Mouse (Mus musculus) testis, adult 2 months (tissue): ENCODE results near the gene Rec8. TPM values are rescaled to one million over a fixed set of nuclear protein-coding genes. Genes with fewer than 3 reads are reported as not detected.

Experiments used
- H3K27ac ChIP-seq: fragments of 200-500 bp; 2 replicates; pipeline ENCODE4 v1.5.1; 2012; ENCODE audit warnings: low read depth, low read length; ENCODE audit not compliant: control insufficient read depth, insufficient read depth
- H3K27me3 ChIP-seq: fragments of 200-500 bp; 2 replicates; pipeline ENCODE4 v1.6.1; 2012; ENCODE audit warnings: mild to moderate bottlenecking, low read length, moderate library complexity; ENCODE audit not compliant: control insufficient read depth, insufficient read depth
- H3K36me3 ChIP-seq: fragments of 200-500 bp; 2 replicates; pipeline ENCODE4 v1.6.1; 2012; ENCODE audit warnings: mild to moderate bottlenecking, low read length; ENCODE audit not compliant: control insufficient read depth, insufficient read depth
- H3K4me1 ChIP-seq: fragments of 200-500 bp; 2 replicates; pipeline ENCODE4 v1.6.1; 2012; ENCODE audit warnings: low read length; ENCODE audit not compliant: control insufficient read depth, insufficient read depth
- H3K4me3 ChIP-seq: fragments of 200-500 bp; 2 replicates; pipeline ENCODE4 v1.5.1; 2012; ENCODE audit warnings: low read depth, mild to moderate bottlenecking, low read length, moderate library complexity, mixed read lengths; ENCODE audit not compliant: control insufficient read depth
- CTCF ChIP-seq: fragments of 200-500 bp; IDR thresholded peaks from 2 replicates; pipeline ENCODE4 v1.5.1; 2012; ENCODE audit warnings: low read depth, mild to moderate bottlenecking, inconsistent platforms, low read length, moderate library complexity; ENCODE audit not compliant: control insufficient read depth, insufficient read depth, insufficient replicate concordance
- POLR2A ChIP-seq: fragments of 200-500 bp; IDR thresholded peaks from 2 replicates; pipeline ENCODE4 v1.6.1; 2012; ENCODE audit warnings: low read depth, mild to moderate bottlenecking, inconsistent platforms, low read length, moderate library complexity; ENCODE audit not compliant: control insufficient read depth
- polyA plus RNA-seq: library from polyadenylated mRNA; depleted of rRNA; stranded (reverse); fragments of >200 nt; gene quantifications from 2 replicates; pipeline ENCODE4 v1.2.3, GENCODE M21; 2012

The Rec8 gene
- polyA plus RNA-seq, 1 experiment = 65.8 TPM

- no peak for TF ChIP-seq POLR2A
- TF ChIP-seq CTCF = no peak
- Histone ChIP-seq H3K4me3 (peak overlapping the region; percentile 73), H3K4me1 (peaks cover 9% of the 10 kb centered on the region), H3K36me3 (0 out of 2 replicates have a peak, but pooled peaks cover 1% of the 10 kb centered on the region), H3K27me3 (no peaks in the 10 kb centered on the region), H3K27ac (peak overlapping the region; percentile 32)
These were observed 26.5 kb downstream of the Rec8 start for GRCm38 (mm10) chr14:55644261-55644888.

GRCm38 (mm10) chr14:55649884-55650283 is 32.0 kb downstream of the Rec8 start, which contains the start of gene Tssk4:
Tssk4 (plus strand) TSS chr14:55650184.
- Histone ChIP-seq H3K36me3 (no peaks in the 10 kb centered on the region), H3K27ac (no peak within 1 kb of the TSS), H3K4me1 (peaks cover 1% of the 10 kb centered on the region; the same call in 1 of the 2 replicates), H3K27me3 (no peaks in the 10 kb centered on the region), H3K4me3 (peak within 1 kb of the TSS; percentile 82)
- TF ChIP-seq POLR2A (peak; percentile 24; the same call in 1 of the 2 replicates), CTCF (no peak)

- Histone ChIP-seq H3K27ac (no peak overlapping the region), H3K4me3 (peak overlapping the region; percentile 82), H3K27me3 (no peaks in the 10 kb centered on the region), H3K4me1 (no peaks in the 10 kb centered on the region), H3K36me3 (no peaks in the 10 kb centered on the region)
- TF ChIP-seq POLR2A = no peak
- no peak for TF ChIP-seq CTCF
These were observed 33.7 kb downstream of the Rec8 start for GRCm38 (mm10) chr14:55651528-55651927.

GRCm38 (mm10) chr14:55656935-55657334 is 39.1 kb downstream of the Rec8 start:
- peaks cover 5% of the 10 kb centered on the region for H3K4me1 ChIP-seq
- no peak overlapping the region for H3K27ac ChIP-seq
- H3K27me3 ChIP-seq = no peaks in the 10 kb centered on the region
- H3K4me3 ChIP-seq = no peak overlapping the region
- TF ChIP-seq POLR2A = no peak
- TF ChIP-seq CTCF = no peak
- H3K36me3 ChIP-seq = no peaks in the 10 kb centered on the region

- Histone ChIP-seq H3K36me3 (no peaks in the 10 kb centered on the region; the same call in 1 of the 2 replicates), H3K27ac (no peak overlapping the region), H3K4me1 (peaks cover 5% of the 10 kb centered on the region), H3K4me3 (no peak overlapping the region), H3K27me3 (no peaks in the 10 kb centered on the region)
- TF ChIP-seq CTCF = no peak
- TF ChIP-seq POLR2A = no peak
These were observed 40.2 kb downstream of the Rec8 start for GRCm38 (mm10) chr14:55658011-55658410.

GRCm38 (mm10) chr14:55659960-55660573 is 42.2 kb downstream of the Rec8 start, which contains the start of gene Mdp1:
Mdp1 (minus strand) TSS chr14:55660508.
- H3K4me1 ChIP-seq = peaks cover 5% of the 10 kb centered on the region
- peak within 1 kb of the TSS; percentile 81 for H3K4me3 ChIP-seq
- peak; percentile 43; the same call in 1 of the 2 replicates for TF ChIP-seq CTCF
- peak; percentile 36; the same call in 1 of the 2 replicates for TF ChIP-seq POLR2A
- H3K36me3 ChIP-seq = no peaks in the 10 kb centered on the region; the same call in 1 of the 2 replicates
- H3K27ac ChIP-seq = peak within 1 kb of the TSS; percentile 32
- no peaks in the 10 kb centered on the region for H3K27me3 ChIP-seq

- no peaks in the 10 kb centered on the region for H3K27me3 ChIP-seq
- H3K27ac ChIP-seq = no peak overlapping the region
- no peaks in the 10 kb centered on the region; the same call in 1 of the 2 replicates for H3K36me3 ChIP-seq
- H3K4me1 ChIP-seq = peaks cover 5% of the 10 kb centered on the region
- H3K4me3 ChIP-seq = peak overlapping the region; percentile 81
- TF ChIP-seq POLR2A (no peak), CTCF (no peak)
These were observed 42.8 kb downstream of the Rec8 start for GRCm38 (mm10) chr14:55660636-55661035.
